1 mouse cellular context compared by ENCODE assay signal in genomic region chr19:5530138-5530524, GRCm38 (mm10).
TF ChIP-seq lines count a peak whose summit lies in the region.

No protein-coding gene starts in this region.

TF ChIP-seq in CH12.LX, 34 proteins besides CTCF, POLR2A, EP300 and RAD21:
- TF ChIP-seq ZKSCAN1 (IDR thresholded peaks at IDR 0.05; ENCODE audit: borderline replicate concordance, low read depth, low read length) (no peak), E2F4 (IDR thresholded peaks at IDR 0.05; ENCODE audit: insufficient replicate concordance, low read depth, low read length) (no peak), MYC (IDR thresholded peaks at IDR 0.05; ENCODE audit: low read depth, low read length) (no peak), MAX (IDR thresholded peaks at IDR 0.05; ENCODE audit: low read length) (no peak), SIN3A (IDR thresholded peaks at IDR 0.05; ENCODE audit: low read length) (no peak), ETS1 (conservative IDR thresholded peaks at IDR 0.05; ENCODE audit: low read depth, low read length) (no peak), MEF2A (IDR thresholded peaks at IDR 0.05; ENCODE audit: borderline replicate concordance, low read depth, low read length) (no peak), JUND (conservative IDR thresholded peaks at IDR 0.05; ENCODE audit: low read depth, low read length) (no peak), TBP (conservative IDR thresholded peaks at IDR 0.05; ENCODE audit: low read depth, low read length) (no peak), KAT2A (IDR thresholded peaks at IDR 0.05; ENCODE audit: insufficient replicate concordance, low read length) (no peak), JUN (IDR thresholded peaks at IDR 0.05; ENCODE audit: insufficient read depth, low read depth, low read length) (no peak), RCOR1 (conservative IDR thresholded peaks at IDR 0.05; ENCODE audit: low read depth, low read length) (no peak)
